Mouse (Mus musculus) testis, adult 2 months (tissue): ENCODE results near the gene Capn5.

Experiments used
- CTCF ChIP-seq: fragments of 200-500 bp; IDR thresholded peaks from 2 replicates; pipeline ENCODE4 v1.5.1; 2012; ENCODE audit warnings: low read depth, mild to moderate bottlenecking, inconsistent platforms, low read length, moderate library complexity; ENCODE audit not compliant: control insufficient read depth, insufficient read depth, insufficient replicate concordance
- POLR2A ChIP-seq: fragments of 200-500 bp; IDR thresholded peaks from 2 replicates; pipeline ENCODE4 v1.6.1; 2012; ENCODE audit warnings: low read depth, mild to moderate bottlenecking, inconsistent platforms, low read length, moderate library complexity; ENCODE audit not compliant: control insufficient read depth

DNA sequence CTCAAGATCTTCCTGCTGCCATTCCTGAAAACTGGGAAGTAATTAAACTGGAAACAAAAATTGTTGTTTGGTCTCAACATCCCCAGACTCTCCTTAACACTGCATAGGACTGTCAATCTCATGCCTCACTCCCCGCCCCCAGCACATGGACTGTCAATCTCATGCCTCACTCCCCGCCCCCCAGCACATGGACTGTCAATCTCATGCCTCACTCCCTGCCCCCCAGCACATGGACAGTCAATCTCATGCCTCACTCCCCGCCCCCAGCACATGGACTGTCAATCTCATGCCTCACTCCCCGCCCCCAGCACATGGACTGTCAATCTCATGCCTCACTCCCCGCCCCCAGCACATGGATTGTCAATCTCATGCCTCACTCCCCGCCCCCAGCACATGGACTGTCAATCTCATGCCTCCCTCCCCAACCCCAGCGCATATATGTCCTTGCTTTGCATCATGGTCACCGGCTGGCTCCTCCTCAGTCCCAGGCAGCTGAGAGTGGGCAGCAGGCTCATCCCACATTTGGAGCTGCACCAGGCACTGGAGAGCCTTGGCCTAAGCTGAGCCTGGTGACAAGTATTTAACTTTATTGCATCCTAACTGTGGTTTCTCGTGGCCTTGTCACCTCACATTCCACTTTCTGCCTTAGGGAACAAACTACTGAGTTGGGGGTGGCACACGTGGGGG lies 29.2 kb downstream of the Capn5 start:
- TF ChIP-seq CTCF (no peak), POLR2A (no peak)
